Mouse (Mus musculus) R1 (cell line): ENCODE data around the gene Stard13.

Experiments used
- DNase-seq: peaks from one replicate; pipeline ENCODE4 v3.0.0-alpha.2; 2018; ENCODE audit warnings: low read depth, low spot score

Stard13 gene

GRCm38 (mm10) chr5:151142671-151143601 lies 90.7 kb downstream of the Stard13 start:
- DNase-seq: no peak

DNA sequence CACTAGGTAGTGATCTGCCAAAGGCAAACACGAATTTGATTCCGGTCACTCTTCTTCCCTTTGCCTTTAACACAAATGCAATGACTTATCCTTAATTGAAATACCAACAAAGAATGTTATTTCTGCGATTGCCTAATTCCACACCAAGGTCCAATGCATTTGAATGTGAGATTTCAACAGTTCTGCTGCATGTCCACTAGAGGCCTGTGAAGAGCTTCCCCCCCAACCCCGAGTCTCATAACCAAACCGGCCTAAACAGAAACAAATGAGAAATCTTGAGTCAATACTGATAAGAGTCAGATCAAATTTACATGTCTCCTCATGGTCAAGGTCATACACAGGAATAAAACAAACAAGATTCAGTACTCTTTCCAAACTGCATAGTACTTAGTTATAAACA lies 91.4 kb downstream of the Stard13 start:
- peak; percentile 11 for DNase-seq

DNA sequence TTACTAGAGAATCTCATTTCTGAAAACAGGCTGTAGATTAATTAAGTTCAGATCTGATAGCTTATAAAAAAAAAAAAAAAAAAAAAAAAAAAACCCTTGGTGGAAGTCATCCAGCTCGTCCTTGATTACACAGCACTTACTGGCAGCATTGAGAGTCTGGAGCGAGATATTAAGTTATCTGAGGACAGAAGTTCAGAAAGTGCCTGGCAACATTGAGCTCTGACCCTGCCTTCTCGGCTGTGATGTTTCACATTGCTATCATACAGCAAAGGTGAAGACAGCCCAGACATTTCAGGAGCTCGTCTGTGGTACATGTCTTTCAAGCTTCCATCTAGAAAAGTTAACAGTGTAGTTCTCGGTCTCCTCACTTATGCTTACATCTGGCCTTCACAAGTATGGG lies 95.7 kb downstream of the Stard13 start:
- no peak for DNase-seq

GRCm38 (mm10) chr5:151137311-151137710 lies 96.3 kb downstream of the Stard13 start:
- DNase-seq: no peak

DNA sequence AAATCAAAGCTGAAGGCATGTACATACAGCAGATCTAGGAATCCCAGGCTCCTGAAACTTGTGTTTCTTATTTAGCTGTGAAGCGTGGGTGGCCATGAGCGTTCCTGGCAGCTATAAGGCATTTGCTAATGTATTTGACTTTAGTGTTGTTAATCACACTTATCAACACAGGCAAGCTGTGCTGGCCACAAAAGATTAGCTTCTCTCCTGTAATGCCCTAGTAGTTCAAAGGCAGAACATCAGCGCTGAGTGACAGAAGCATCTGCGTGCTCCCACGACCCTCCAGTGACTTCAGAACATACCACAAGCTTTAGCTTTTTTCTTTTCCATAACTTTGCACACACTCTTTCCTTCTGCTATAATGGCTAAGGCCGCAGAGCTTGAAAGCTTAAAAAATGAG lies 97.7 kb downstream of the Stard13 start:
- no peak for DNase-seq

GRCm38 (mm10) chr5:151135078-151135826 lies 98.4 kb downstream of the Stard13 start:
- DNase-seq: no peak

GRCm38 (mm10) chr5:151134202-151134601 lies 99.4 kb downstream of the Stard13 start:
- no peak for DNase-seq

DNA sequence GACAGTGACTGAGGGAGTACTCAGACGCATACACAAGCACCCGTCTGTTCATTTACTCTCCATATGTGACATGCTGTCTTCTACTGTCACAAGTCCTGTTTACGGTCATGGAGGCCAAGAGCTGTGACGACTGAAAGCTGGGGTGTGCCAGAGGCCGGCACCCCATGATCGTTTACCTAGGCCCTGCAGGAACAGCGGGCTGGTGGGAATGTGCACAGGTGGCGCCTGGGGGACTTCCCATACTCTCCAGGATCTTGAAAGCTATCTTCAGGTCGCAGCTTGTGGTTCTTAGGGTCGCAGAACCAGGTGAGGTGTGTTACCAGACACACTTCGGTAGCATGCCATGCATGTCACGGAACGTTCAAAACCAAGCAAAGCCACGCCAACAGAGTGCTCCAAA lies 99.9 kb downstream of the Stard13 start:
- no peak for DNase-seq

GRCm38 (mm10) chr5:151129762-151130161 lies 103.9 kb downstream of the Stard13 start:
- DNase-seq: no peak

DNA sequence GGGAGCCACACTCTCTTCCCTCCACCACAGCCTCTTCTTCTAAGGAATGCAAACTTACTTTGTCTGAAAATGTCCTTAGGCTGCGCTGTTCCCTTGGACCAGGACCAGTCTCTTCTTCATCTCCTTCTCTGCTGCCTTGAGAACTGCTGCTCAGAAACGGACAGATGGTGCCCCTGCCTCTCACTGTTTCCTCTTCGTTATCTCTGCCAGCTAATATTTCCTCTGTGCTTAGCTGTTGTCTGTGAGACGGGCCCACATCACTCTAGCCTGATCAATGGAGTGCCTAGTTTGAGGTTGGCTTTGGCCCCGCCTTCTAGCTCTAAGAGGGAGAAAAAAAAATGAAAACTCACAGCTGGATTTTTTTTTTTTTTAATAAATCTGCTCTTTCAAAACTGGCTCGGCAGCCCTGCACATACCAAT lies 106.3 kb downstream of the Stard13 start:
- DNase-seq: no peak

DNA sequence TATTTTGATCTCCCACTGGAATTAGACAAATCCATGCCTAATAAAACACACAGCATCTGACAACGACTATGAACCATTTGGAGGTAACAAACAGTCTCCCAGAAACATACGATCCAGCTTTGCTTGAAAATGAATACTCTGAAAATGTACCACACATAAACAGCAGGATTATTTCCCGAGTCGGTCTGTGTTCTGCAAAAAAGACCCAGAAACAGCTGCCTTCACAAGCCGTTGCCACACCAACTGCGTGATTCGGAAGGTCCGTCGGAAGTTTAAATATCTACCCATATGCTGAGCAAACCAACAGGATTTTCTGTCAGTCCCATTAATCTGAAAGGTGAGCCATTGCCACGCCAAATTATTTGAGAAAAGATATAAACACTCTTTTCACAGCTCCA lies 107.0 kb downstream of the Stard13 start:
- DNase-seq: no peak

- no peak for DNase-seq
Measured at GRCm38 (mm10) chr5:151125985-151126607, 107.5 kb downstream of the Stard13 start.

DNA sequence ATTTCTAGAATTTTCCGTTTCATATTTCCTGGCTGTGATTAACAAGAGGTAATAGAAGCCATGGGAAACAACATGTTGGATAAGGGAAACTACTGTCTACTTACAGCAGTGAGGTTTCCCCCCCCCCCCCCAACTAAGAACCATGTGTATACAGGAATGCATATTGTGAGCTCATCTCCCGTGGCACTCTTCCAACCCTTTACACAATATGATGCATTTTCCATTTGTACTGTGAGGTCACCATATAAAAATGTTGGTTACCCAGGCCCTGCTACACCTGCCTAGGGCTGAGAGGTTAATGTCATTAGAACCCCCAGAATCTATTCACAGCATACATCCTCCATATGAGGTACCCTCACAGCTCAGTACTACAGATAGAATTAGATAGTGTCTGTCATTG lies 115.8 kb downstream of the Stard13 start:
- no peak for DNase-seq

DNA sequence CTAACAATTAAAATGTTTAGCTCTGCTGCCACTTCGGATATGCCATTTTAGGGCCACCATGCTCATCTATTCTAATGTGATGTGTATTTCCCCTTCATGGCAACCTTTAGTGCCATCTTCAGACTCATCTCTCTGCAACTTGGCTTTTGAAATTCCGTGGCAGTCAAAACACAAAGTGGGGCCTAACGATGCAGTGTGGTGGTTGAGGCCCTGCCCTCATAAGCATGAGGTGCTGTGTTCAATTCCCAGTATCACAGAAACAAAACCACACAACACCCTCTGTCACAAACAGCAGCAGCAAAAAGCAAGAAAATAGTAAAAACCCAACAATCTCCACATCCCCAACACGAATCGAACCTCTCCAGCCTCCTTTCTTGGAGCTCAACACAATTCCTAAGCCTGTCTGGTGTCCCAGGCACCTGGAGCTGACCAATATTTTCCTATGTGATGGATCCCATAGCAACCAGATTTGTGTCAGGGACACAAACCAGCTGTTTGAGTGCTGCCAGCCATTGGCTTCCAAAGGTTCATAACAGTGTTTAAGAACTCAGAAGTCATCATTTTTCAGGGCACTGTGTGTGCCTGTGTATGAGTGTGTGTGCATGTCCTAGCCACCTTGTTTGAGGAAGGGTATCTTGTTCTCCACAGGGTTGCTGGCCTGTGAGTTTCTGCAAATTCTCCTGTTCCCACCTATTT lies 117.3 kb downstream of the Stard13 start:
- no peak for DNase-seq

DNA sequence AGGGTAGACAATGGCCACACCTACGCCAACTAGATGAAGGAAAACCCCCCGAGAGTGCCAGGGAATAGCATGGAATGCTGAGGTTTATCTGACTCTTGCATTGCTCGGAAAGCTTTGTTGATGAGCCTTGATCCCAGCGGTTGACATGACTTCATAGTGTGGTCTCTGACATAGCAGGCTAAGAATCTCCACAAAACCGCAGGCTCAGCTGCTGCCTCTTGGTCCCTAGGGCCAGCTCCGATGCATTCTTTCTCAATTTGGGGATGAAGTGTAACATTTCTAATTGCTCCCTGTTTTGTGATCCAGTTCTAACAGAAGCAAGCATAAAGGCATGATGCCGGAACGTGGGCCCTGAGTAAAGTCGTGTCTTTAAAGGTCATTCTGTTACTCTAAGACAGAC lies 120.9 kb downstream of the Stard13 start:
- DNase-seq: no peak

DNA sequence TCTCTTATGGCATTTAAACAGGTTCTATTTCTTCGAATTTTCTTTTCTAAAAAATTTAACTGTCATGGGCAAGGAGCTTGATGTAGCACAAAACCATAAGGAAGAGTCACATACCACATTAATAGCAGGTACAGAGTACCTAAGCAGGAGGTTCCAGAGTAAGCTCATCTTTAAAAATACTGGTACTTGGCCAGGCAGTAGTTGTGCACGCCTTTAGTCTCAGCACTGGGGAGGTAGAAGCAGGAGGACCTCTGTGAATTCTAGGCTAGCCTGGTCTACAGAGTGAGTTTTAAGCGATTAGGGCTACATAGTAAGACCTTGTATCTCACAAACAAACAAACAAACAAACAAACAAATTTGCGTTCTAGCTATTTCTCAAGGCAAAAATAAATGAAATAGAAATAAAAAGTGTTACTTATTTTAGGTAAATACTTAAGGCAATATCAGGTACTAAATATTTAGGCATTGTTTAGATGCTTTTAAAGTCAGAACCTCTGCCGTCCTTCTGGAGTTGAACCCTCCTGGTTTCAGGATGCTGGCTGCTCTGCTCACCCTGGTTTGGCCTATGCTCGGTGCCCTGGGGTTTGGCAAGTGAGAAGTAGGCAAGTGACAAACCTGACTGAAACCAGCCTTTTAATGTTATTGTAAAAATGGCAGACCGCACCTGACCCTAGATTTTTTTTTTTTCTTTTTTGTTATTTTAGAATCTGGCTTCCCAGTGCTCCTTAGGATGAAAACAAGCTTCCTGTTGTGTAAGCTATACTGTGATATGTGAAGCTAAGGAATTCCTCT lies 122.4 kb downstream of the Stard13 start:
- DNase-seq: no peak

DNA sequence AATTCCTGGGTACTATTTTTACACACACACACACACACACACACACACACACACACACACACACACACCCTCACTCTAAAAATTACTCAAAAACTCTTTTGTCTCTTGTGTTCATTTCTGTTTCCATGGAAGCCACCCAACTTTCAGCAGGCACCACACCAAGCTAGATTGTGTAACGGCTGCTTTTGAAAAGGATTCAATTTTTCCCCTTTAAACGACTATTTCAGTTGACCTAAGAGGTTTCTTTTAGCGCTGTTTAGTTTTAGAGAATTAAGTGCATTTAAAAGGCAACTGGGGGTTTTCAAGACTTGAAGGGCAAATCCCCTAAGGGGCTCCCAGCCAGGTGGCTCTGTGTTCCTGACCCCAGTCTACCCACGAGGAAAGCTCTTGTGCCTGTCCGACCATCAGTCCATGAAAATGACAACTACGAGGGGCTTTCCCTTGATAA lies 123.2 kb downstream of the Stard13 start:
- DNase-seq: no peak

DNA sequence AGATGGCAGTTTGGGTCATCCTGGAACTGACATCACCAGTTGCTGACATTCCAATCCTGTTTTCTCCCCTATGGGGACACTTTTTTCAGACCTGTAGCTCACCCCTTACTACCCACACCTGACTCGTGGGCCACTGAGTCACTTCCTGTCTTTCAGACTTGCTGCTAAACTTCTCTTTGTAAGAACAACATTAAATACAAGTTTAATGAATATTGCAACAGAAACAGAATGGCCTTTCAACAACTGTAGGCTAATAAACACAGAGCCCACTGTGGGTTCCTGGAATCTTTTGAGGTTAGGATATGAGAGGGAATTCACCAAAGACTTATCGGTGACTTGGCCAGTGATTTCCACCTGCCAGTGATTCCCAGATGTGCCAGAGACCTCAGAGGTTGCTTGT lies 123.8 kb downstream of the Stard13 start:
- DNase-seq: no peak

GRCm38 (mm10) chr5:151108955-151109354 lies 124.7 kb downstream of the Stard13 start:
- no peak for DNase-seq

GRCm38 (mm10) chr5:151108291-151108897 lies 125.2 kb downstream of the Stard13 start:
- no peak for DNase-seq
